Mouse (Mus musculus) liver, embryonic 14.5 days (tissue): ENCODE results near the gene Plekha5.

ENCODE experiments used
- CTCF ChIP-seq: IDR thresholded peaks from 2 replicates; pipeline ENCODE4 v1.5.1; 2016; ENCODE audit warnings: antibody characterized with exemption, low read depth, control low read depth
- EP300 ChIP-seq: IDR thresholded peaks from 2 replicates; pipeline ENCODE4 v1.6.1; 2016; ENCODE audit warnings: antibody characterized with exemption, low read depth

DNA sequence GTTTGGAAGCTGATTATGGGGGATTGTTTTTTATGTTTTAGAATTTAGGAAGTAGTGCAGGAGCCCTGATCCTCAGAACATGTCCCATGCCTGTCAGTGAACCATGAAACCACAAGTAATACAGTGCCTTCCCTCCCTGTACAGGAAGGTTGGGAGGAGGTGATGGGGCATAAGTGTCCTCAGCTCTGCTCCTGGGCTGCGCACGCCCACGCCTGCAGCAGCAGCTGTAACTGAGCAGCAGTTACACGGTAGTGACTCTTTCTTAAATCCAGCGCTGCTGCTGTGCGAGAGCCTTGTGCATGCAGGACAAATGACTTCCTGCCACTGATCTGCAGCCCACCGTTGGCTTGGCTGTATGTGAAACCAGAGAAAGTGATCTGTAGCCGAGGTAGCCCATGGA lies 152.3 kb downstream of the Plekha5 start:
- TF ChIP-seq EP300, result no peak
- TF ChIP-seq CTCF, result no peak
